Mouse (Mus musculus): ENCODE measurements around the gene Selenov.

GRCm38 (mm10) chr7:28278279-28278652, 12.7 kb downstream of the Selenov start:
- no peak for TF ChIP-seq GATA1 (IDR thresholded peaks at IDR 0.05; ENCODE audit: borderline replicate concordance, low read length)
- no peak for TF ChIP-seq FLI1 (IDR thresholded peaks at IDR 0.05; ENCODE audit: low read length)

Measured in megakaryocyte, embryonic 14.5 days (primary cell).